Mouse (Mus musculus): ENCODE data around the gene AI597479.

AI597479 gene

GRCm38 (mm10) chr1:43163467-43164418, 65.2 kb downstream of the AI597479 start:
- DNase-seq: peak; percentile 77 to 88

- no peak for DNase-seq
These were observed 66.1 kb downstream of the AI597479 start for GRCm38 (mm10) chr1:43164582-43164981.
